Mouse (Mus musculus) embryonic facial prominence, embryonic 12.5 days (tissue): ENCODE measurements at regions not wholly inside any gene's neighbourhood (a gene's known extent, or its start where the extent isn't known, plus 50 kb on each side); places are given as distances from the start of the nearest gene placed in this dataset.

Source experiments
- ATAC-seq: fragments of 200-750 bp; cut with Nextera tagmentation; 2 replicates; pipeline ENCODE4 v1.8.0; 2017; ENCODE audit not compliant: insufficient number of reproducible peaks, insufficient read depth, low FRiP score, low TSS enrichment
- H3K27ac ChIP-seq: fragments of 300-500 bp; sonication (generic); 2 replicates; pipeline ENCODE4 v1.5.1; 2016; ENCODE audit warnings: mild to moderate bottlenecking
- H3K27me3 ChIP-seq: fragments of 300-500 bp; sonication (generic); 2 replicates; pipeline ENCODE4 v1.6.1; 2016; ENCODE audit warnings: mild to moderate bottlenecking, moderate library complexity
- H3K36me3 ChIP-seq: fragments of 300-500 bp; sonication (generic); 2 replicates; pipeline ENCODE4 v1.6.1; 2016; ENCODE audit warnings: mild to moderate bottlenecking
- H3K4me1 ChIP-seq: fragments of 300-500 bp; sonication (generic); 2 replicates; pipeline ENCODE4 v1.6.1; 2016
- H3K4me2 ChIP-seq: fragments of 300-500 bp; sonication (generic); replicated peaks from 2 replicates; pipeline ENCODE4 v1.6.1; 2016; ENCODE audit warnings: mild to moderate bottlenecking, moderate library complexity
- H3K4me3 ChIP-seq: fragments of 300-500 bp; sonication (generic); 2 replicates; pipeline ENCODE4 v1.5.1; 2016; ENCODE audit warnings: mild to moderate bottlenecking
- H3K9ac ChIP-seq: fragments of 300-500 bp; sonication (generic); 2 replicates; pipeline ENCODE4 v1.6.1; 2016; ENCODE audit warnings: mild to moderate bottlenecking, moderate library complexity
- H3K9me3 ChIP-seq: fragments of 300-500 bp; sonication (generic); 2 replicates; pipeline ENCODE4 v1.6.1; 2016; ENCODE audit warnings: mild to moderate bottlenecking, moderate library complexity
- WGBS: fragments of 180-500 bp; shearing (Covaris S2); methylation state at CpG from one replicate; pipeline ENCODE4 v1.1.7; 2016; 5-methylcytosine and 5-hydroxymethylcytosine counted together

- no peak for ATAC-seq
- 41% methylated on average over 4 of the region's 4 CpGs for WGBS
- H3K4me3 ChIP-seq: no peak overlapping the region
- no peaks in the 10 kb centered on the region for H3K9me3 ChIP-seq
- no peaks in the 10 kb centered on the region for H3K4me1 ChIP-seq
- H3K9ac ChIP-seq: no peak overlapping the region
- H3K4me2 ChIP-seq: no peak overlapping the region
- H3K36me3 ChIP-seq: no peaks in the 10 kb centered on the region
- H3K27ac ChIP-seq: no peak overlapping the region
- no peaks in the 10 kb centered on the region for H3K27me3 ChIP-seq
These were observed 125.7 kb downstream of the 9530068E07Rik start for GRCm38 (mm10) chr11:52521879-52522278.

GRCm38 (mm10) chr11:52522384-52522783 lies 126.2 kb downstream of the 9530068E07Rik start:
- no peak overlapping the region for H3K9ac ChIP-seq
- no peaks in the 10 kb centered on the region for H3K4me1 ChIP-seq
- H3K27ac ChIP-seq: no peak overlapping the region
- H3K9me3 ChIP-seq: no peaks in the 10 kb centered on the region
- WGBS: 68% methylated on average over 3 of the region's 3 CpGs
- no peaks in the 10 kb centered on the region for H3K36me3 ChIP-seq
- no peaks in the 10 kb centered on the region for H3K27me3 ChIP-seq
- H3K4me3 ChIP-seq: no peak overlapping the region
- no peak for ATAC-seq
- H3K4me2 ChIP-seq: no peak overlapping the region

GRCm38 (mm10) chr11:52523191-52523590 lies 127.0 kb downstream of the 9530068E07Rik start:
- H3K4me1 ChIP-seq: no peaks in the 10 kb centered on the region
- no peak overlapping the region for H3K4me3 ChIP-seq
- no peaks in the 10 kb centered on the region for H3K27me3 ChIP-seq
- ATAC-seq: no peak
- 80% methylated on average over 4 of the region's 4 CpGs for WGBS
- H3K9ac ChIP-seq: no peak overlapping the region
- no peak overlapping the region for H3K27ac ChIP-seq
- H3K36me3 ChIP-seq: no peaks in the 10 kb centered on the region
- no peak overlapping the region for H3K4me2 ChIP-seq
- H3K9me3 ChIP-seq: no peaks in the 10 kb centered on the region

- Histone ChIP-seq H3K27me3 (no peaks in the 10 kb centered on the region), H3K4me1 (no peaks in the 10 kb centered on the region), H3K9ac (no peak overlapping the region), H3K9me3 (no peaks in the 10 kb centered on the region), H3K36me3 (no peaks in the 10 kb centered on the region), H3K4me3 (no peak overlapping the region), H3K4me2 (no peak overlapping the region), H3K27ac (no peak overlapping the region)
- no peak for ATAC-seq
- 56% methylated on average over 2 of the region's 2 CpGs for WGBS
These were observed 127.4 kb downstream of the 9530068E07Rik start for GRCm38 (mm10) chr11:52523671-52524070.

GRCm38 (mm10) chr11:52525446-52525845 lies 129.2 kb downstream of the 9530068E07Rik start:
- no peak overlapping the region for H3K4me3 ChIP-seq
- no peaks in the 10 kb centered on the region for H3K4me1 ChIP-seq
- WGBS: 52% methylated on average over 6 of the region's 6 CpGs
- no peaks in the 10 kb centered on the region for H3K27me3 ChIP-seq
- H3K4me2 ChIP-seq: no peak overlapping the region
- H3K27ac ChIP-seq: no peak overlapping the region
- no peaks in the 10 kb centered on the region for H3K36me3 ChIP-seq
- no peak for ATAC-seq
- no peaks in the 10 kb centered on the region for H3K9me3 ChIP-seq
- no peak overlapping the region for H3K9ac ChIP-seq

GRCm38 (mm10) chr11:52526306-52526705 lies 130.1 kb downstream of the 9530068E07Rik start:
- ATAC-seq: no peak
- WGBS: 83% methylated on average over 6 of the region's 6 CpGs
- Histone ChIP-seq H3K27ac (no peak overlapping the region), H3K27me3 (no peaks in the 10 kb centered on the region), H3K4me1 (no peaks in the 10 kb centered on the region), H3K36me3 (no peaks in the 10 kb centered on the region), H3K4me3 (no peak overlapping the region), H3K4me2 (no peak overlapping the region), H3K9ac (no peak overlapping the region), H3K9me3 (no peaks in the 10 kb centered on the region)

- H3K27ac ChIP-seq: no peak overlapping the region
- ATAC-seq: no peak
- no peak overlapping the region for H3K9ac ChIP-seq
- no peak overlapping the region for H3K4me3 ChIP-seq
- H3K27me3 ChIP-seq: no peaks in the 10 kb centered on the region
- H3K9me3 ChIP-seq: no peaks in the 10 kb centered on the region
- H3K36me3 ChIP-seq: no peaks in the 10 kb centered on the region
- WGBS: 53% methylated on average over 5 of the region's 5 CpGs
- H3K4me1 ChIP-seq: no peaks in the 10 kb centered on the region
- H3K4me2 ChIP-seq: no peak overlapping the region
These were observed 137.2 kb downstream of the 9530068E07Rik start for GRCm38 (mm10) chr11:52533379-52533778.

GRCm38 (mm10) chr11:52534586-52534985 lies 138.4 kb downstream of the 9530068E07Rik start:
- no peak overlapping the region for H3K4me3 ChIP-seq
- no peak overlapping the region for H3K27ac ChIP-seq
- WGBS: 68% methylated on average over 13 of the region's 13 CpGs
- H3K27me3 ChIP-seq: no peaks in the 10 kb centered on the region
- no peak overlapping the region for H3K4me2 ChIP-seq
- H3K9ac ChIP-seq: no peak overlapping the region
- no peak for ATAC-seq
- H3K36me3 ChIP-seq: no peaks in the 10 kb centered on the region
- H3K9me3 ChIP-seq: no peaks in the 10 kb centered on the region
- no peaks in the 10 kb centered on the region for H3K4me1 ChIP-seq

- ATAC-seq: no peak
- Histone ChIP-seq H3K4me1 (no peaks in the 10 kb centered on the region), H3K4me2 (no peak overlapping the region), H3K27me3 (no peaks in the 10 kb centered on the region), H3K4me3 (no peak overlapping the region), H3K36me3 (no peaks in the 10 kb centered on the region), H3K9me3 (no peaks in the 10 kb centered on the region), H3K9ac (no peak overlapping the region), H3K27ac (no peak overlapping the region)
- 80% methylated on average over 2 of the region's 2 CpGs for WGBS
These were observed 140.0 kb downstream of the 9530068E07Rik start for GRCm38 (mm10) chr11:52536211-52536610.

GRCm38 (mm10) chr11:52536841-52537240 lies 140.6 kb downstream of the 9530068E07Rik start:
- Histone ChIP-seq H3K36me3 (no peaks in the 10 kb centered on the region), H3K9me3 (no peaks in the 10 kb centered on the region), H3K27me3 (no peaks in the 10 kb centered on the region), H3K27ac (no peak overlapping the region), H3K4me2 (no peak overlapping the region), H3K9ac (no peak overlapping the region), H3K4me1 (no peaks in the 10 kb centered on the region), H3K4me3 (no peak overlapping the region)
- WGBS: 72% methylated on average over 11 of the region's 11 CpGs
- no peak for ATAC-seq

GRCm38 (mm10) chr11:52537819-52538435 lies 141.7 kb downstream of the 9530068E07Rik start:
- H3K4me3 ChIP-seq: no peak overlapping the region
- no peak overlapping the region for H3K27ac ChIP-seq
- WGBS: 70% methylated on average over 4 of the region's 4 CpGs
- H3K9me3 ChIP-seq: no peaks in the 10 kb centered on the region
- no peak overlapping the region for H3K9ac ChIP-seq
- no peak for ATAC-seq
- H3K27me3 ChIP-seq: no peaks in the 10 kb centered on the region
- no peaks in the 10 kb centered on the region for H3K36me3 ChIP-seq
- H3K4me2 ChIP-seq: no peak overlapping the region
- H3K4me1 ChIP-seq: no peaks in the 10 kb centered on the region

GRCm38 (mm10) chr11:52541210-52541609 lies 145.0 kb downstream of the 9530068E07Rik start:
- Histone ChIP-seq H3K4me2 (no peak overlapping the region), H3K4me1 (no peaks in the 10 kb centered on the region), H3K9me3 (no peaks in the 10 kb centered on the region), H3K27me3 (no peaks in the 10 kb centered on the region), H3K9ac (no peak overlapping the region), H3K27ac (no peak overlapping the region), H3K36me3 (no peaks in the 10 kb centered on the region), H3K4me3 (no peak overlapping the region)
- ATAC-seq: no peak
- 74% methylated on average over 5 of the region's 5 CpGs for WGBS

GRCm38 (mm10) chr11:52551451-52551850 lies 155.2 kb downstream of the 9530068E07Rik start:
- ATAC-seq: no peak
- H3K9ac ChIP-seq: no peak overlapping the region
- H3K36me3 ChIP-seq: no peaks in the 10 kb centered on the region
- H3K27me3 ChIP-seq: no peaks in the 10 kb centered on the region
- no peaks in the 10 kb centered on the region for H3K9me3 ChIP-seq
- 59% methylated on average over 5 of the region's 5 CpGs for WGBS
- no peak overlapping the region for H3K27ac ChIP-seq
- 0 out of 2 replicates have a peak, but pooled peaks cover 3% of the 10 kb centered on the region for H3K4me1 ChIP-seq
- H3K4me2 ChIP-seq: no peak overlapping the region
- H3K4me3 ChIP-seq: no peak overlapping the region
